Mouse (Mus musculus) thymus, adult 2 months (tissue): ENCODE results near the gene Zyx. TPM values are rescaled to one million over a fixed set of nuclear protein-coding genes. Genes with fewer than 3 reads are reported as not detected.

Experiments
- DNase-seq: peaks from one replicate; pipeline ENCODE4 v3.0.0; 2021
- H3K27ac ChIP-seq: fragments of 200-500 bp; 2 replicates; pipeline ENCODE4 v1.5.1; 2012; ENCODE audit warnings: low read length, control low read depth; ENCODE audit not compliant: control insufficient read depth, insufficient read depth
- H3K27me3 ChIP-seq: fragments of 200-500 bp; 2 replicates; pipeline ENCODE4 v1.6.1; 2012; ENCODE audit warnings: mild to moderate bottlenecking, low read length, moderate library complexity, mixed read lengths; ENCODE audit not compliant: control insufficient read depth, insufficient read depth
- H3K36me3 ChIP-seq: fragments of 200-500 bp; 2 replicates; pipeline ENCODE4 v1.6.1; 2012; ENCODE audit warnings: mild to moderate bottlenecking, low read length, moderate library complexity; ENCODE audit not compliant: control insufficient read depth, insufficient read depth
- H3K4me1 ChIP-seq: fragments of 200-500 bp; replicated peaks from 2 replicates; pipeline ENCODE4 v1.6.1; 2012; ENCODE audit warnings: low read length; ENCODE audit not compliant: control insufficient read depth, insufficient read depth
- H3K4me3 ChIP-seq: fragments of 200-500 bp; 2 replicates; pipeline ENCODE4 v1.5.1; 2012; ENCODE audit warnings: mild to moderate bottlenecking, low read length, control low read depth, moderate library complexity; ENCODE audit not compliant: control insufficient read depth, insufficient read depth
- CTCF ChIP-seq: fragments of 200-500 bp; IDR thresholded peaks from 2 replicates; pipeline ENCODE4 v1.5.1; 2012; ENCODE audit warnings: mild to moderate bottlenecking, control low read depth, low read length, moderate library complexity, borderline replicate concordance; ENCODE audit not compliant: control insufficient read depth, poor library complexity, insufficient read depth; ENCODE audit errors: extremely low read depth
- POLR2A ChIP-seq: fragments of 200-500 bp; IDR thresholded peaks from 2 replicates; pipeline ENCODE4 v1.6.1; 2012; ENCODE audit warnings: mild to moderate bottlenecking, low read length, control low read depth, moderate library complexity; ENCODE audit not compliant: control insufficient read depth, poor library complexity, insufficient read depth; ENCODE audit errors: extremely low read depth
- WGBS: fragments of 180-500 bp; shearing (Covaris S2); methylation state at CpG from one replicate; pipeline ENCODE4 v1.1.7; 2018; 5-methylcytosine and 5-hydroxymethylcytosine counted together
- polyA plus RNA-seq: library from polyadenylated mRNA; depleted of rRNA; stranded (reverse); fragments of >200 nt; gene quantifications from 2 replicates; pipeline ENCODE4 v1.2.3, GENCODE M21; 2012

Zyx gene
- polyA plus RNA-seq, 1 experiment: 209 TPM

- Histone ChIP-seq H3K36me3 (no peaks in the 10 kb centered on the region), H3K27ac (no peak overlapping the region), H3K4me1 (peaks cover 3% of the 10 kb centered on the region), H3K27me3 (no peaks in the 10 kb centered on the region), H3K4me3 (0 out of 2 replicates have a peak overlapping the region, but pooled peaks have one; percentile 27)
- TF ChIP-seq POLR2A: no peak
- no peak for TF ChIP-seq CTCF
- DNase-seq: no peak
- 89% methylated on average over 9 of the region's 9 CpGs for WGBS
Measured at GRCm38 (mm10) chr6:42372421-42372815, 23.0 kb downstream of the Zyx start.

GRCm38 (mm10) chr6:42372816-42373547 lies 23.6 kb downstream of the Zyx start, which contains the start of gene Epha1:
Gene Epha1 (minus strand): TSS chr6:42373268.
- Histone ChIP-seq H3K27ac (no peak within 1 kb of the TSS), H3K36me3 (no peaks in the 10 kb centered on the region), H3K27me3 (no peaks in the 10 kb centered on the region), H3K4me3 (peak within 1 kb of the TSS; percentile 27), H3K4me1 (peaks cover 3% of the 10 kb centered on the region)
- TF ChIP-seq CTCF: no peak
- no peak for TF ChIP-seq POLR2A
- DNase-seq: peak; percentile 71
- WGBS: 4% methylated on average over 36 of the region's 36 CpGs

- DNase-seq: no peak
- WGBS: 46% methylated on average over 7 of the region's 7 CpGs
Measured at GRCm38 (mm10) chr6:42373669-42374430, 24.4 kb downstream of the Zyx start.

GRCm38 (mm10) chr6:42374701-42375100 lies 25.3 kb downstream of the Zyx start:
- H3K4me1 ChIP-seq: peaks cover 3% of the 10 kb centered on the region
- H3K4me3 ChIP-seq: no peak overlapping the region
- WGBS: 93% methylated on average over 4 of the region's 4 CpGs
- no peak overlapping the region for H3K27ac ChIP-seq
- no peak for TF ChIP-seq POLR2A
- TF ChIP-seq CTCF: no peak
- H3K27me3 ChIP-seq: no peaks in the 10 kb centered on the region
- H3K36me3 ChIP-seq: no peaks in the 10 kb centered on the region
- DNase-seq: no peak

More at GRCm38 (mm10) chr6:42373669-42374430, 24.4 kb downstream of the Zyx start:
- no peaks in the 10 kb centered on the region for H3K36me3 ChIP-seq
- no peaks in the 10 kb centered on the region for H3K27me3 ChIP-seq
- H3K27ac ChIP-seq: no peak overlapping the region
- no peak for TF ChIP-seq CTCF
- H3K4me1 ChIP-seq: peaks cover 3% of the 10 kb centered on the region
- H3K4me3 ChIP-seq: no peak overlapping the region

- no peaks in the 10 kb centered on the region for H3K27me3 ChIP-seq
- WGBS: 98% methylated on average over 2 of the region's 2 CpGs
- no peak for DNase-seq
- H3K27ac ChIP-seq: no peak overlapping the region
- no peak overlapping the region for H3K4me3 ChIP-seq
- no peaks in the 10 kb centered on the region for H3K36me3 ChIP-seq
- peaks cover 5% of the 10 kb centered on the region for H3K4me1 ChIP-seq
- no peak for TF ChIP-seq POLR2A
- TF ChIP-seq CTCF: no peak
Measured at GRCm38 (mm10) chr6:42375131-42375530, 25.7 kb downstream of the Zyx start.

GRCm38 (mm10) chr6:42376016-42376415 lies 26.6 kb downstream of the Zyx start:
- H3K4me1 ChIP-seq: peaks cover 8% of the 10 kb centered on the region
- H3K4me3 ChIP-seq: no peak overlapping the region
- no peak overlapping the region for H3K27ac ChIP-seq
- no peak for TF ChIP-seq POLR2A
- TF ChIP-seq CTCF: no peak
- no peaks in the 10 kb centered on the region for H3K27me3 ChIP-seq
- no peaks in the 10 kb centered on the region for H3K36me3 ChIP-seq
- WGBS: 56% methylated on average over 4 of the region's 4 CpGs
- DNase-seq: no peak
